Mouse (Mus musculus) gastrocnemius, postnatal 4 days (tissue): ENCODE data around the gene Ncan. TPM values are rescaled to one million over a fixed set of nuclear protein-coding genes. Genes with fewer than 3 reads are reported as not detected.
A peak's percentile ranks its signal among the peaks of the same experiment; 100 is the strongest.
"Not testable (repeated sequence)": the region's sequence is repeated elsewhere in the genome, so short reads cannot be mapped to it uniquely, and the experiment has no call there.

Experiments
- DNase-seq, 2 experiments: peaks; one replicate each; pipeline ENCODE4 v3.0.0; 2021 to 2022; ENCODE audit warnings: low spot score in 2 of 2, mixed read lengths in 2 of 2
- microRNA-seq: library from miRNA; unstranded; fragments of <30 nt; microRNA quantifications from one replicate; pipeline ENCODE4 v1.2.0, GENCODE M21; 2021
- total RNA-seq, 2 experiments: library from RNA; stranded (reverse); gene quantifications; 2 replicates each; pipeline ENCODE4 v1.2.3; 2021

The Ncan gene
- total RNA-seq, 2 experiments from 2014 or later, result 0.07 to 0.08 TPM

GRCm38 (mm10) chr8:70084191-70085065 lies 36.2 kb downstream of the Ncan start:
- no peak for DNase-seq

- DNase-seq, result no peak
Measured at GRCm38 (mm10) chr8:70083285-70083684, 37.4 kb downstream of the Ncan start, which contains the start of gene Hapln4. Hapln4 (plus strand) TSS chr8:70083457.

GRCm38 (mm10) chr8:70081976-70082375 lies 38.7 kb downstream of the Ncan start:
- no peak for DNase-seq

GRCm38 (mm10) chr8:70073682-70074081 lies 47.0 kb downstream of the Ncan start:
- DNase-seq, result no peak

- DNase-seq, result no peak
Measured at GRCm38 (mm10) chr8:70073120-70073519, 47.6 kb downstream of the Ncan start.

- DNase-seq, result peak in 1 of 2 experiments; percentile 35
Measured at GRCm38 (mm10) chr8:70072441-70073069, 48.1 kb downstream of the Ncan start, which contains the start of gene Tm6sf2. Tm6sf2 (plus strand) TSS chr8:70072924.

GRCm38 (mm10) chr8:70071836-70072440 lies 48.7 kb downstream of the Ncan start:
- no peak for DNase-seq

GRCm38 (mm10) chr8:70057721-70058120 lies 63.0 kb downstream of the Ncan start:
- no peak for DNase-seq

- DNase-seq, result not testable (repeated sequence)
Measured at GRCm38 (mm10) chr8:70050434-70050833, 70.2 kb downstream of the Ncan start.

GRCm38 (mm10) chr8:70049662-70050061 lies 71.0 kb downstream of the Ncan start:
- DNase-seq, result no peak

GRCm38 (mm10) chr8:70043996-70044395 lies 76.7 kb downstream of the Ncan start:
- DNase-seq, result no peak

Small RNA genes within 50 kb of the gene (microRNA-seq; reads per million reads assigned to microRNA genes)
- not detected for gene Mir7066

Other genes with a start within 250 kb of the Ncan start
- 10 to 100 TPM in 1 of 2 experiments, 1 to 10 TPM in 1; 6.3 to 12.8 TPM for gene Cilp2, start 233.2 kb downstream of the Ncan start, total RNA-seq
- under 1 TPM in 1 of 2 experiments, not detected in 1; 0.60 TPM for gene Tssk6, start 218.7 kb downstream of the Ncan start, total RNA-seq
- gene Ndufa13, start 218.3 kb downstream of the Ncan start, total RNA-seq, result 100 to 1,000 TPM; 188 to 196 TPM
- gene Yjefn3, start 218.2 kb downstream of the Ncan start, total RNA-seq, result 10 to 100 TPM; 10.8 to 11.7 TPM
- 10 to 100 TPM; 60.9 to 74.5 TPM for gene Gatad2a, start 124.5 kb downstream of the Ncan start, total RNA-seq
- gene Mau2, start 78.1 kb downstream of the Ncan start, total RNA-seq, result 10 to 100 TPM; 41.0 to 45.2 TPM
- gene Sugp1, start 78.1 kb downstream of the Ncan start, total RNA-seq, result 10 to 100 TPM; 23.0 to 23.8 TPM
- gene Tm6sf2, start 47.9 kb downstream of the Ncan start, total RNA-seq, result under 1 TPM; 0.54 to 0.67 TPM
- not detected for gene Hapln4, start 37.4 kb downstream of the Ncan start, total RNA-seq
- gene Nr2c2ap, start 10.5 kb upstream of the Ncan start, total RNA-seq, result 10 to 100 TPM in 1 of 2 experiments, 1 to 10 TPM in 1; 8.6 to 10.3 TPM
- gene Rfxank, start 18.3 kb upstream of the Ncan start, total RNA-seq, result 10 to 100 TPM; 12.7 to 16.6 TPM
- gene Borcs8, start 18.6 kb upstream of the Ncan start, total RNA-seq, result 10 to 100 TPM; 25.6 to 27.7 TPM
- under 1 TPM; 0.26 to 0.56 TPM for gene Mef2b, start 18.8 kb upstream of the Ncan start, total RNA-seq
- 10 to 100 TPM; 64.5 to 72.5 TPM for gene Tmem161a, start 51.5 kb upstream of the Ncan start, total RNA-seq
- gene Slc25a42, start 91.4 kb upstream of the Ncan start, total RNA-seq, result 10 to 100 TPM; 26.2 to 27.9 TPM
- gene Sugp2, start 113.4 kb upstream of the Ncan start, total RNA-seq, result 10 to 100 TPM; 49.1 to 52.6 TPM
- gene Armc6, start 113.6 kb upstream of the Ncan start, total RNA-seq, result 10 to 100 TPM; 16.1 to 16.4 TPM
- 10 to 100 TPM; 23.2 to 24.3 TPM for gene Homer3, start 162.0 kb upstream of the Ncan start, total RNA-seq
- gene Ddx49, start 181.6 kb upstream of the Ncan start, total RNA-seq, result 10 to 100 TPM; 42.8 to 42.9 TPM
- gene Cope, start 181.6 kb upstream of the Ncan start, total RNA-seq, result 100 to 1,000 TPM; 168 to 177 TPM
- gene Cers1, start 194.9 kb upstream of the Ncan start, total RNA-seq, result 10 to 100 TPM; 23.1 to 24.4 TPM
- 1 to 10 TPM; 3.5 to 4.0 TPM for gene Gdf1, start 208.9 kb upstream of the Ncan start, total RNA-seq
- gene Upf1, start 232.4 kb upstream of the Ncan start, total RNA-seq, result 10 to 100 TPM; 45.0 to 47.9 TPM